Mouse (Mus musculus) frontal cortex, postnatal 25 days (tissue): Measurements from ENCODE around the gene Rsf1.

Experiments
- DNase-seq, 2 experiments: peaks; one replicate each; pipeline ENCODE4 v3.0.0; 2022; ENCODE audit warnings: low spot score in 2 of 2

Rsf1 gene

DNA sequence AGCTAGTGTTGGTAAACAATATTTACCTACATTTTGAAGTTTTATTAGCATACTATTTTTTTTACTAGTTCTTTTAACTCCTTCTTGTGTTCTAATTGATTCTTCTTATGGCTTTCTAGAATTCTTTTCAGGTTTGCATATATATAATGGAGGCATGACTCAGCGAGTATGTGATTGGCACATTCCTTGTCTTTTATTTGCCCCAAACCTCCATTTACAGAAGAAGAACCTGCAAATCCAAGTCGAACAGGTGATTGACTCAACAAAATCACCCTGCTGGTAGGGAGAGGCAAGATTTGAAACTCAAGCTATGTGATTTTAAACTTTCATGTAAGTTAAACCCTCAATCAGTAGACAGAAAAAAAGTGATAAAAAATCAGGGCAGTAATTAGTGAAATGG, 51.6 kb downstream of the Rsf1 start:
- DNase-seq, result no peak

DNA sequence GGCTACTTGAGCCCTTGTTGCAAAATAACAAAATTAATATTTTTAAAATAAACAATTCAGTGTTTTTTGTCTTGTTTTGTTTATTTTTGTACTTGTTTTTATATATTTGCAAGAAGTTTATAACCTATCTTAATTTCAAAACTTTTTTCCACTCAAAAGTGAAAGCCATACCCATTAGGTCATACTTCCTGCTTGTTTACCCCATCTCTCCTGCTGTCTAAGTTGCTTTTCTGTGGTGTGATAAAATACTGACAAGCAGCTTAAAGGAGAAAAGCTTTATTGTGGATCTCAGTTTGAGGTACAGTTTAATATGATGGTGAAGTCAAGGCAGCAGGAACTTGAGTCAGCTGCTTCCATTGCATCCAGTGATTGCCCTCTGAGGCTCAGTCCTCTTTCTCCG, 53.2 kb downstream of the Rsf1 start:
- DNase-seq, result no peak

DNA sequence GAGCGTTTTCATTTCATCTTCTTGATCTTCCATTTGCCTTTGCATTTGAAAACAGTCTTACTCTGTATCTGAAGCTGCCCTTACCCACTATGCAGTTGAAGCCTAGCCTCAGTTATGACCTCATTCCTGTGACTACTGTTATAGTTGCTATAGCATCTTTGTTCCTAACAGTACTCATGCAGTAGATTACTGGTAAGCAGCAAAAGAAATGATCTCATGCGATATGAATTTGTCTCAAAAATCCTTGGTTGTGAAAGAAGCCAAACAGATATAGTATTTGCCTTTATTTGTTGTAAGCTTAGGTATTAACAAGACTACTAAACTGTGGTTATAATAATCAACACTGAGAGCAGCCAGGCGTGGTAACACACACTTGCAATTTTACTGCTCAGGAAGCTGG, 65.4 kb downstream of the Rsf1 start:
- no peak for DNase-seq

DNA sequence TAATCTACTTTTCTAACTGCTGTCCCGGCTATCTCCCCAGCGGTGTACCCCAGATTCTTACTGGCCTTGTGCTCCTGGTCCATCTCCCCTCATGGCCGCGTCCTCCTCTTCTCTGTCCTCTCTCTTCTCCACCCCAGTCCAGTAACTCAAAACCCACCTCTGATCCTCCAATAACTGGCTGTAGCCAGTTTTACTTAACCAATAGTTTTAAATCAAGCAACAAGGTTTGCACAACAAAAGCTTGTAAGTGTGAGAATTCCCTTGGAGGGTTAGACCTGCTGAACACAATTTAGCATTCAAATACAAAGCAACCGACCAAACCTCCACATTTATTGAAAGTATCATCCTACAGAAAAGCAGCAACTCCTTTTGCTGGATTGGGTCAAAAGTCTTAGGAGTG, 68.0 kb downstream of the Rsf1 start:
- no peak for DNase-seq

DNA sequence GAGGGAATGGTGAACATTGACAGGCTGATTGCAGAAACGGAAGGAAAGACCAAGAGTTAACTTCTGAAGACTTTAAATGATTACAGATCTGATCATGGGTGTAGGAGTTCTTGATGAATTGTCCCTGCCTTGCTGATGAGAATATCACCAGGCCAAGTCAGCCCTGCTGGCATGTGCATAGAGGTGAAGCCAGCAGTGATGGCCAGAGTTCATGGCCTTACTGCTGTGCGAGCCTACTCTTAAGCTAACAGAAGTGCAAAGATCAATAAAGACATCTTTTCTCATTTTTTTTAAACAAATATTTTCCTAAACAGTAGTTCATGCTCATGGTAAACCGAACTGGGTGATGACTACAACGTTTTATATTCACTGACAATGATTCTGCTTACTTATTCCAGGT, 71.0 kb downstream of the Rsf1 start:
- no peak for DNase-seq

DNA sequence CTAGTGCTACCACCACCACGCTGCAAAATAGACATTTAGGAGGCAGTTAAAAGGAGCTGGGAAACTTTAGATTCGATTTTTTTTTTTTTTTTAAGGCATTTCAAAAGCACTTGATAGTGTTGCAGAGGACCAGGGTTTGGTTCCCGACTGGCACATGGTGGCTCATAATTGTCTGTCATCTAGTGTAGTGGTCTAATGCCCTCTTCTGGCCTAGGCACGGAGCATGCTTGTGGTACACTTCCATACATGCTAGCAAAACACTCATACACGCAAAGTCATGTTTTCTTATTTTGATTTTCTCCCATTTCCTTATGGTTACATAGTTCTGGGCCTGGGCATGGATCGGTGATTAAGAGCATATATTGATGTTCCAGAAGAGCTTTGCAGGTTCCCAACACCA, 76.5 kb downstream of the Rsf1 start:
- no peak for DNase-seq

DNA sequence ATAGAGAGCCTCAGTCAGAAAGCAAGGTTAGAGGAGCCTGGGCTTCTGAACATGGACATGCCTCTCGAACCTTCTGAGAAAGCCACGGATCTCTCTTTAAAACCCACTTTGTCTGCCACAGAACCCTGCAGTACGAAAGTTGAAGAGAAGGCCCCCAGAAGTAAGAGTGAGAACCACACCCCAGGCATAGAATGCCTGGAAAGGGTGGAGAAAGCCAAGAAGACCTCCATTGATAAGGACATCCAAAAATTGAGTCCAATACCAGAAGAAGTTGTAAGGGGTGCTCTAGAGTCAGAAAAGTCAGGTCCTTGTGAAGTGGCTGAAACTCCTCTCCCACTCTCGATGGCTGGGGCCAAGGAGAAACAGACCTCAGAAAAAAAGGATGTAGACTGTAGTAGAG, 81.9 kb downstream of the Rsf1 start:
- DNase-seq, result no peak

DNA sequence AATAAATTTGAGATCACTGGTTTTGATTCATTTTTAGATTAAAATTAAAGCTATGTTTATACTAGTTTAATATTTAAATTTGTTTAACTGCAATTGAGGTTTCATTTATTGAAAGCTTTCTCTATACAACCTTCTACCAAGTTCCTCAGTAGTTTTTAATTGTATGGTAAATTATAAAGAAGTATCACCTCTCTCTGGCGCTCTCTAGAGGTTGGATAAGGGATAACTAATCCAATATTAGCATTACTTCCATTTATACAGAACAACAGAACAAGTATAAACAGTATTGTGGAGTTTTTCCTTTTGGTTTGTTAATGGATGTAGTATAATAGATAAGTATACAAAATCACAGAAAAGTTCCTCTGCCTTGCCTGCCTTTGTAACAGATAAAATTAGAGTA, 99.5 kb downstream of the Rsf1 start:
- DNase-seq, result no peak

DNA sequence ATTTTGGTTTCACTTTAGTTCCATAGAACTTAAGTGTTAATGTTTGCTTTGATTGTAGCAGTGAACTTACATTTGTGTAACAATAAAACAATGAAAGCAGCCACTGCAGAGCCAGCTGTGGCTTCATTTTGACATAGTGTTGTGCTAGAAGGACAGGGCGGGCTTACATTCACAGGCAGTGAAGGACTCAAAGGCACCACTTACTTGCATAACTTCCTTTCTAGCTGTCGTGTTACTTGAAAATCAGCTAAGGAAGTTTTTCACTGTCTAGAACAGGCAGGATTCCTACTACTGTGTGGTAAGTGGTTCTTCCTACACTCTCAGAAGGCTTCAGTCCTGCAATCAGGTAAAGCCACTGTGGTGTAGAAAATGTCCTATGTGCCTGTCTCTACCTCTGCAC, 108.1 kb downstream of the Rsf1 start:
- DNase-seq, result no peak

DNA sequence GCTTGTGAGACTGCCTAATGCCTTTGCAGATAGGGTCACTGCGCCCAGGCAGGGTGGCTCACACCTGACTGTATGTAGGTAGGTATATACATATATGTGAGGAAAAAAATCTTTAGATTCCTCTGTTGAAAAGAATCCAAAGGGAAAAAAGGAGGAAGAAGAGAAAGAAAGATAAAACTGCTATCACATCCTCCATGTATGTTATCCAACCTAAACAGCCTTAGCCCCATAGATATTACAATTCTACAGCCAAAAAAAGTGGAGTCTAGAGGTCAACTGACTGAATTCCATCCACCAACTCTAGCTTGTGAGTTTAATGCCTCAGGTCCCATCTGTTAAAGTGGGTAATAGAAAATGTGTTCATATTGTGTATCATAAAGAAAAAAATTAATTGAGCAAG, 115.8 kb downstream of the Rsf1 start:
- DNase-seq, result no peak

DNA sequence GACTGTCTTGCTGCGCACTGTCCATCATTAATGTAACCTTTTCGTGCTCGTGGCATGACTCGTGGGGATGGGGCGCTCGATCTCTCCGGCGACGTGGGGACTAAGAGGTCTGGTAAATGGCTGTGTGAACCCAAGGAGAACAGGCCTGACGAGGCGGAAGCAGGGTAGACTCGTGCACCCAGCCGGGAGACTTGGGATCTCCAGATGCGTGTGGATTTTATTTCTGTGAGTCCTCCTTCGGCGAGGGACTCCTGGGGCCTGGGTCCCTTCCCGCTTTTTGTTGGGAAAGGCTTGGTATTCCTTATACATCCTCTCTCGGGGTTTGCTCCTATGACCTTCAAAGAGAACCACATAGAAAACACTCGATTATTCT, 116.4 kb downstream of the Rsf1 start:
- DNase-seq, result no peak

DNA sequence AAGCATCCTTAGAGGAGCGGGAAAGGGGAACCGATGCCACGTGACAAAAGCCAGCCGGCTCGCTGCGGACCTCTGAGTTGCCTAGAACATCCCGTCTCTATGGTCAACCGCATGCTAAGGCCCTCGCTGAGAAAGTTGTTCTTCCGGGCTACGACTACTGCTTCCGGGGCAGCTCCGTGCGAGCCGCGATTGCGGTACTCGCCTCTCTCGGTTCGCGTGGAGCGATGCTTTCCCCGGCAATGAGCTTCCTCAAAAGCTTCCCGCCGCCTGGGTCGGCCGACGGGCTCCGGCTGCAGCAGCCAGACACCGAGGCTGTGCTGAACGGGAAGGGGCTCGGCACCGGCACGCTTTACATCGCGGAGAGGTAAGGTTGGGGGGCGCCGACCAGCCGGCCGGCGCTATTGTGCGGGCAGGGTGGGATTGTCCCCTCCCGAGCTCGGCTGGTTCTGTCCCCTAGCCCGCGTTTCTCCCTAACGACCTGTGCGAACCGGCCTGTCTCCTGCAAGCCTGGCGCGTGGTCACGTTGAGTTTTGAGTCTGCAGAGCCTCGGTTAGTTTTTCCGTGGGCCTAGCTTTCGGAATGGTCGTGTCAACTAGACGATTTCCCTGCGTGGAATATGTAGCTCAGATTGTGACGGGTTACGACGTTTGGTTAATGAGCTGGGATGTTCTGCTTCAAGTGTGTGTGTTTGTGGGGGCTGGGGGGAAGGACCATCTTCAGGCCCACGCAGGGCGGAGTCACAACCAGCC, 117.0 kb downstream of the Rsf1 start, which contains the start of gene Clns1a:
Gene Clns1a (plus strand): TSS at position 129 of the 749 bp plus-strand sequence.
- DNase-seq, result peak; percentile 88 to 93

DNA sequence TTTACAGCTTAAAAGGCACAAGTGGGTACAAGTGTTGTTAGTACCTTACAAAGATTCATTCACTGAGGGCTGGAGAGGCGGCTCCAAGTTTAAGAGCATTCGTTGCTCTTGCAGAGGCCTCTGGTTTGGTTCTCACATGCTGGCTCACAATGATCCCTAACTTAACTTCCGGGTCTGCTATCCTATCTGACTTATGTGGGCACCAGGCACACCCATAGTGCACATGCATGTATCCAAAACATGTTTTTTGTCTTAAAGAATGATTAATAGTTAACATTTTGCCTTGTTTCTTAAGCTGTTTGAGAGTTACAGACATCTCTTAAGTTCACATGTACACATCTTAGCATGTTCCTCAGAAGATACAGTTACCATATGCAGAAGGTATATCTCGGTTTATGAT, 120.5 kb downstream of the Rsf1 start:
- DNase-seq, result no peak

DNA sequence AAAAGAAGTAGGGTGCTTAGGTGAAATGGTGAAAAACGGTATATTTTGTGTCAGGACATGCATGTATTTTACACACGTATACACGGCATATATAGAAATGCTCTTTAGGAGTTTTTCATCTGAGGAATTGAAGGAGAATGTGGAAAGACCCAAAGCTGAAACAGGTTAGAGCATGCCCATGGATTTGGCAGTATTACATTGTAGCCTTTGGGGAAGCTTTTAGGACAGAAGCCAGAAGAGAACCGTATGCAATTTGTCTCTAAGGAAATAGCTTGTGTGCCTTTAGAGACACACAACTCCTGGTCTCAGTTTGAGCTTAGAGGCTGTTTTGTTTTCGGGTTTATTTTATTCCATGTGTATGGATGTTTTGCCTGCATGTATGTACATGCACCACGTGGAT, 121.4 kb downstream of the Rsf1 start:
- DNase-seq, result no peak

DNA sequence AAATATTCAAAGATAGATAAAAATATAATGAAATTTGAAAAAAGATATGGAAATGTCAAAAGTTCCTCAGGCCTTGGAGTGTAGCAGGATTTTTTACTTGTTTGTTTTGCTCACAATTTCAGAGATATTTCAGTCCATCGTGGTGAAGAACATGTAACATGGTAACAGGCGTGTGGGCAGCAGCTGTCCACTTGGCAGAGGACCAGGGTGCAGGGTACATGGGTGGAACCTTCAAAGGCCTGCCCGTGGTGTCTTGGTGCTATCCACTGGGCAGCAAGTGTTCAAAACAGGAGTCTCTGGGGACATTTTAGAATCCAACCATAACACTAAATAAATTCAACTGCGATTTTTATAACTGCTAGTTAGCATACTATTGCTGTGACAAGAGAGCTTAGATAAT, 127.4 kb downstream of the Rsf1 start:
- DNase-seq, result no peak

DNA sequence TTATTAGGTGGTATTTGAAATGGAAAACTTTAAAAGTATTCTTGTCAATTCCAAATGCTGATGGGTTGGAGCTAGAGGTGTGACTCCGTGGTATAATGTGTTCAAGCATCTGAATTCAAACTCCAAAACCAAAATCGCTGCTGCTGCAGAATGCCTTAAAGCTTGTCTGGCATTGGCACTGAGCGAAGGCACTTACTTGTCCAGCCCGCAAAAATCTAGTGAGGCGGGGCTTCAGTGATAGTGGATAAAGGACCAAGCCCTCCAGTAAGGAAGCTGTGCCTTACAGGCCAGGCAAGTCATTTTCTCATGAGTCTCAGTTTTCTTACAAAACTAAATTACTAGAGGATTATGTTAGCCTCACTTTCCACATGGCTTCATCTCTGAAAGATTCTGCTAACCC, 128.1 kb downstream of the Rsf1 start:
- no peak for DNase-seq

DNA sequence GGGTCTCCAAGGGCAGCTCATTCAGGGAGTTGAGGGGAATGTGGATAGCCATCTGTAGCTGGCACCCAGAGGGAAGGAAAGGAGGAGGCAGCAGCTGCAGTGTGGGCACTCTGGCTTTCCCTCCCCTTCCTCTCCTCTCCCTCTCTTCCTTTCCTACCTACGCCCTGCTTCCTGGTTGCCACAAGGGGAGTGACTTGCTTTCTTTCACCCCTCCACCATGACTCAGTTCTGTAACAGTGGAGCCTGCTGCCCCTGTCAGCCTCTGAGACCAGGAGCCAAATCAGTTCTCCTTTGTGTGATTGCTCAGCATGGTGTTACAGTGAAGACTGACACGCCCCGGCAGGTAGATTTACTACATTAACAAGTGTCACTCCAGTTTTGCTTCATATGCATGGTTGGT, 129.5 kb downstream of the Rsf1 start:
- DNase-seq, result no peak

DNA sequence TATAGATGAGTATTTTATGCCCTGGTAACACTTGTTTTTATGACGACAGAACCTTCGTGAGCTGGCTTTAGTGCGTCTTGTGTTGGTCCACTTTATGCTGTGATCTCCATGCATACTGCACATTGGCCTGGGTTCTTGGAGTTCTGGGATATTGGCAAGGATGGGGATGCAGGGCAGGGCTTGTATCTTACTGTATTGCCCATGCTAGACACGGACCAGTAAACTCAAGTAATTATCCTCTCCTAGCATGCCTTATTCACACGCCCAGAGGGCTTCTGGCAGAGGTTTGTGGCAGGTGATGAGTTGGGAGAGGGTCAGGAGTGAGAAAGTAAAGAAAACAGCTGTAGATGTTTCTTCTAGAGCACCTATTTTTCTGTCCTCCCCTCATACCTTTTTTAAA, 135.0 kb downstream of the Rsf1 start:
- no peak for DNase-seq

DNA sequence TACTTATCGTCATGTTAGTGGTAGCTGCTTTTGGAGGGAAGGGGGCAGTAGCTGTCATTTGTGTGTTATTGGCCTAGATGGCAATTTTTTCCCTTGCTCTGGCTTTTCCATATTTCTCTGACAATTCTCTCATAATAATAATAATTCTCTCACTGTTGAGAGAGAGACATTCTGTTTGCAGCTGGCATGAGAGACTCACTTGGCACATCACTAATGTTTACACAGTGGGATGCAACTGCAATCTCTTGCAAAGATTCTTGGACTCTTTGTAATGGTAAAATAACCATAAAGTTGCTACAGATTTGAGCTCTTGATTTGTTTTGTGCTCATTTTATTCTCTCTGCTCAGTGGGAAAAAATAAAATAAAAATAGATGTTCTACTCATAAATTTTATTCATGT, 137.6 kb downstream of the Rsf1 start:
- DNase-seq, result no peak

DNA sequence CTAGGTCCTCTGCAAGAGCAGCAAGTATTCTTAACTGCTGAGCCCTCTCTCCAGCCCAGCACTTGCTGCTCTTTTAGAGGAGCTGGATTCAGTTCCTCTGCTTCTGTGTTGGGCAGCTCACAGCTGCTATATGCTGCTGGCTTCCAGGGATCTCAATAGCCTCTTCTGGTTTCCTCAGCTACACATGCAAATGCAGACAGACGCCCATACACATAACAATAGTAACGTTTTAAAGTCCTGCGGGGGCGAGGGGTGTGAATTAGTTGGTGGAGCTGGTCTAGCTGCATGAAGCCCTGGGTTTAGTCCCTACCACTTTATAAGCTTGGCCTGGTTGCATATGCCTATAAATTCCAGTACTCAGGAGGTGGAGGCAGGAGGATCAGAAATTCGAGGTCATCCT, 139.4 kb downstream of the Rsf1 start:
- DNase-seq, result no peak

DNA sequence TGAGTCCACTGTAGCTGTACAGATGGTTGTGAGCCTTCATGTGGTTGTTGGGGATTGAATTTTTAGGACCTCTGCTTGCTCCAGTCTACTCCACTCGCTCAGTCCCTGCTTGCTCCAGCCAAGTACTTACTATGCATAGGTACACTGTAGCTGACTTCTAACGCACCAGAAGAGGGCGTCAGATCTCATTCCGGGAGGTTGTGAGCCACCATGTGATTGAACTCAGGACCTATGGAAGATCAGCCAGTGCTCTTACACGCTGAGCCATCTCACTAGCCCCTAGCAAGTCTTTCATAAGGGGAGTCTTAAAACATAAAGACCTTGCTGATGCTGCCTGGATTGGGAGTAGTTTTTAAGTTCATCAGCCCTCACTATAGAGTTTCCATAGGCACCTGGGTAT, 140.4 kb downstream of the Rsf1 start:
- no peak for DNase-seq

DNA sequence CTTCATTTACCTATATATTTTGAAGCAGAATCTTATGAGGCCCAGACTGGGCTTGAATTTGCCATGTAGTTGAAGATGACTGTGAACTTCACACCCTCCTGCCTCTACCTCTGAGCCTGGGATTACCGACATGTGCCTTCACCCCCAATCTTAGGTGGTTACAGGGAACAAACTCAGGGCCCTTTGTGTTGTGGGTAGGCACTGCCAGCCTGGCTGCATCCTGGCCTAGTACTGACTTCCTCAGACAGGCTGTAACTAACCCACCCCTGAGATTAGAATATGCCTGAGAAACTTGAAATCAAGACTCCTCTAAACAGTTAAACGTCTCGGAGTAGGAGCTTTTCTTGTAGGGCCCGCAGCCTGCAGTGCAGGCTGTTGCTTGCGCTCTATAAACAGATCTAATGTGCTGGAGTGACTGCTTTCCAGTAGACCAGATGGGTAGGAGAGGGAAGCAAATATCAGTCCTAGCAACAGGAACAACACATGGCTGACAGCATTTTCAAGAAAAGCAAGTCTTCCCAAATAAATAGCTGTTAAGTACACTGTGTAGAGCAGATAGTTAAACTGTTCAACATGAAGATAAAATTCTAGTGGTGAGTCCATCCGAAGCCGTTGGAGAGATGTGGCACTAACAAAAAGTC, 142.7 kb downstream of the Rsf1 start:
- no peak for DNase-seq

DNA sequence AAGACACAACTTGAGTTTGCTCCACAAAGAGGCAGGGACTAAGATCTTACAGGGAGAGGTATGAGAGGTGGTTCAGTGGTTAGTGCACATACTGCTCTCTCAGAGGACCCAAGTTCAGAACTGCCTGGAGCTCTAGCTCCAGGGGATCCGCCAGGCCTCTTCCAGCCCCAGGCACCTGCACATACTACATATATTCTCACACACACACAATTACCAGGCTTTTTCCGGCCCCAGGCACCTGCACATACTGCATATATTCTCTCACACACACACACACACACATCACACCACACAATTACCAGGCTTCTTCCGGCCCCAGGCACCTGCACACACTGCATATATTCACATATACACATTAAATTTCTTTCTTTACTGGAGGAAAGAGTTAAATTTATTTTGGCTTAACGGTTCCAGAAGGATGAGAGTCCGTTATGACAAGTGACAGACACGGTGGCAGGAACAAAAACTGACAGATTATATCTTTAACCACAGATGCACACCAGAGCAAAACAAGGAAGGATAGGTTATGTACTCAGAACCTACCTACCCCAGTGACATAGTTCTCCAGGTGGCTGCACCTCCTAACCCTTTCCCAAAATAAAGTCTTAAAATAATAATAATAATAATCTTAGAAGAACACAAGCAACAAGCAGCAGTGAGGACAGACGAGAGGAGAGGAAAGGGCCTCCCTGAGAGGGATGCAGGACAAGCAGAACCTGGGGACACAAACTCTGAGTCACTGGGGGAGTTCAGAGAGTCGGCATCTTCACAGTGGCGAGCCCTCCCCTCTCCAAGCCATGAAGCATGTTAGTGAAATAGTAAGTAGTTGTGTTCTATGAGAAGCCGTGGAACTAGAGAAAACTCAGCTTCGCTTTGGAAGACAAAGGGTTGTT, 144.2 kb downstream of the Rsf1 start:
- DNase-seq, result no peak
